In genomic region chr14:78482385-78483231, GRCm38 (mm10) we compare ENCODE assay signal across 8 mouse cellular contexts. TPM values are rescaled to one million over a fixed set of nuclear protein-coding genes. Genes with fewer than 3 reads are reported as not detected.
A peak's percentile ranks its signal among the peaks of the same experiment; 100 is the strongest.
DNase-seq lines count a peak whose midpoint lies in the region; ATAC-seq and TF ChIP-seq lines count a peak whose summit lies in the region.

No protein-coding gene starts in this region.

- no peak overlapping the region for H3K9ac ChIP-seq in embryonic facial prominence, embryonic 15.5 days
- no peak overlapping the region; the same call in 1 of the 2 replicates for H3K9ac ChIP-seq in neural tube, embryonic 15.5 days (replicated peaks)

- H3K36me3 ChIP-seq in embryonic facial prominence, embryonic 15.5 days: no peaks in the 10 kb centered on the region
- no peaks in the 10 kb centered on the region for H3K36me3 ChIP-seq in neural tube, embryonic 15.5 days

- no peak overlapping the region; the same call in 1 of the 2 replicates for H3K4me3 ChIP-seq in embryonic facial prominence, embryonic 15.5 days (replicated peaks)
- H3K4me3 ChIP-seq in layer of hippocampus, adult 2 months: peak overlapping the region; percentile 29; the same call in 1 of the 2 replicates
- no peak overlapping the region for H3K4me3 ChIP-seq in neural tube, embryonic 15.5 days (replicated peaks)

- peak; percentile 80 for ATAC-seq in embryonic facial prominence, embryonic 15.5 days (ENCODE audit: insufficient number of reproducible peaks, low FRiP score, low TSS enrichment, low read depth)
- ATAC-seq in neural tube, embryonic 15.5 days (ENCODE audit: low FRiP score): peak; percentile 94

- intact Hi-C loops in heart, postnatal 14 days (cut with DNase I): loop anchor here (5.0 kb wide), 1 partner anchor 195 kb away; no protein-coding TSS in a partner anchor

- TF ChIP-seq CTCF in layer of hippocampus, adult 2 months (conservative IDR thresholded peaks at IDR 0.05): peak; percentile 94

- WGBS in embryonic facial prominence, embryonic 15.5 days: 21% methylated on average over 14 of the region's 14 CpGs
- 26% methylated on average over 14 of the region's 14 CpGs for WGBS in neural tube, embryonic 15.5 days

- peak; percentile 10 to 21 for DNase-seq in CD8-positive naive resting alpha-beta T cell, adult 2 months (ENCODE audit: low read depth in 2 of 2, low spot score in 2 of 2)
- peak; percentile 39 for DNase-seq in adrenal gland, postnatal 25 days
- peak; percentile 31 to 46 for DNase-seq in heart, postnatal 14 days
- DNase-seq in layer of hippocampus, adult 2 months (ENCODE audit: low spot score in 2 of 2): peak; percentile 53 to 71
- DNase-seq in lung, adult 18-20 months: peak; percentile 7 to 20
- peak; percentile 68 for DNase-seq in thymus, postnatal 25 days

- no peaks in the 10 kb centered on the region for H3K27me3 ChIP-seq in embryonic facial prominence, embryonic 15.5 days
- H3K27me3 ChIP-seq in neural tube, embryonic 15.5 days (replicated peaks): no peaks in the 10 kb centered on the region

- 0 out of 2 replicates have a peak, but pooled peaks cover 4% of the 10 kb centered on the region for H3K4me1 ChIP-seq in embryonic facial prominence, embryonic 15.5 days
- peaks cover 4% of the 10 kb centered on the region; the same call in 1 of the 2 replicates for H3K4me1 ChIP-seq in neural tube, embryonic 15.5 days

- H3K4me2 ChIP-seq in embryonic facial prominence, embryonic 15.5 days (replicated peaks): peak overlapping the region; percentile 31; the same call in 1 of the 2 replicates
- H3K4me2 ChIP-seq in neural tube, embryonic 15.5 days: peak overlapping the region; percentile 39

- no peaks in the 10 kb centered on the region for H3K9me3 ChIP-seq in embryonic facial prominence, embryonic 15.5 days (replicated peaks)
- no peaks in the 10 kb centered on the region for H3K9me3 ChIP-seq in neural tube, embryonic 15.5 days (replicated peaks)

- no peak overlapping the region for H3K27ac ChIP-seq in embryonic facial prominence, embryonic 15.5 days (replicated peaks)
- H3K27ac ChIP-seq in layer of hippocampus, adult 2 months: no peak overlapping the region
- H3K27ac ChIP-seq in neural tube, embryonic 15.5 days (replicated peaks): no peak overlapping the region; the same call in 1 of the 2 replicates

RNA-seq across cellular contexts. Expression of gene Akap11, which starts 54.0 kb away (rescaled TPM):
- total RNA-seq in adrenal gland, postnatal 25 days (2021): 48.6 and 54.0 TPM in 2 replicates
- polyA plus RNA-seq in embryonic facial prominence, embryonic 15.5 days (2015; fragmentation: Nextera tagmentation; extraction: Ambion mirVana): 16.8 and 19.1 TPM in 2 replicates
- 10 to 100 TPM; 29.9 to 31.8 TPM for total RNA-seq in heart, postnatal 14 days (2021)
- 100 to 1,000 TPM; 194 to 196 TPM for total RNA-seq in layer of hippocampus, adult 2 months (2021)
- polyA plus RNA-seq in neural tube, embryonic 15.5 days (2015; fragmentation: Nextera tagmentation; extraction: Ambion mirVana): 31.5 and 32.4 TPM in 2 replicates

Comparison
In these comparisons a context has a peak if more than half of its experiments do, and no peak if none do; other contexts are left out.
1. DNase-seq: peak in every context shown above with its lines; median percentile 68 in thymus, postnatal 25 days; 62 in layer of hippocampus, adult 2 months; 39 in adrenal gland, postnatal 25 days; 38 in heart, postnatal 14 days; 16 in CD8-positive naive resting alpha-beta T cell, adult 2 months; 14 in lung, adult 18-20 months.